Mouse (Mus musculus) myocyte (in vitro differentiated cells): ENCODE data around the gene Ly6f. TPM values are rescaled to one million over a fixed set of nuclear protein-coding genes. Genes with fewer than 3 reads are reported as not detected.
A peak's percentile ranks its signal among the peaks of the same experiment; 100 is the strongest.

Experiments used
- H3K27me3 ChIP-seq: one replicate; pipeline ENCODE4 v1.6.1; 2011; ENCODE audit not compliant: control insufficient read depth, insufficient read depth, insufficient read length
- H3K36me3 ChIP-seq: one replicate; pipeline ENCODE4 v1.6.1; 2011; ENCODE audit not compliant: control insufficient read depth, insufficient read depth
- H3K4me2 ChIP-seq: one replicate; pipeline ENCODE4 v1.6.1; 2011; ENCODE audit warnings: low read depth, control low read depth
- H3K4me3 ChIP-seq: one replicate; pipeline ENCODE4 v1.5.1; 2011; ENCODE audit warnings: mild to moderate bottlenecking, control low read depth, moderate library complexity
- H3K79me2 ChIP-seq: one replicate; pipeline ENCODE4 v1.6.1; 2011; ENCODE audit not compliant: control insufficient read depth, insufficient read depth
- H3ac ChIP-seq: one replicate; pipeline ENCODE4 v1.6.1; 2011; ENCODE audit not compliant: control insufficient read depth, insufficient read length
- CEBPB ChIP-seq: IDR thresholded peaks from 2 replicates; pipeline ENCODE4 v1.6.1; 2011; ENCODE audit warnings: mild to moderate bottlenecking, moderate library complexity; ENCODE audit not compliant: poor library complexity, insufficient read depth, severe bottlenecking
- E2F4 ChIP-seq: IDR thresholded peaks from one replicate; pipeline ENCODE4 v1.6.1; 2011; ENCODE audit warnings: mild to moderate bottlenecking, control low read depth, moderate library complexity; ENCODE audit not compliant: insufficient read depth
- MAX ChIP-seq: IDR thresholded peaks from one replicate; pipeline ENCODE4 v1.6.1; 2011; ENCODE audit warnings: low read depth, mild to moderate bottlenecking, control low read depth
- MYOD1 ChIP-seq, 3 experiments: IDR thresholded peaks; one replicate each; pipeline ENCODE4 v1.6.1; 2011; ENCODE audit warnings: control low read depth in 2 of 3, low read depth in 2 of 3, mild to moderate bottlenecking in 2 of 3, moderate library complexity in 1 of 3; ENCODE audit not compliant: insufficient read length in 2 of 3, control insufficient read depth in 1 of 3
- MYOG ChIP-seq, 3 experiments: IDR thresholded peaks; one replicate each; pipeline ENCODE4 v1.6.1; 2011; ENCODE audit warnings: control low read depth in 2 of 3, low read depth in 2 of 3, mild to moderate bottlenecking in 2 of 3; ENCODE audit not compliant: insufficient read length in 2 of 3, control insufficient read depth in 1 of 3, insufficient read depth in 1 of 3
- POLR2A ChIP-seq: IDR thresholded peaks from one replicate; pipeline ENCODE4 v1.6.1; 2011; ENCODE audit warnings: low read depth, mild to moderate bottlenecking, control low read depth, moderate library complexity; ENCODE audit not compliant: insufficient read length
- POLR2AphosphoS2 ChIP-seq: IDR thresholded peaks from one replicate; pipeline ENCODE4 v1.6.1; 2011; ENCODE audit warnings: low read depth, control low read depth; ENCODE audit not compliant: insufficient read length
- REST ChIP-seq: IDR thresholded peaks from one replicate; pipeline ENCODE4 v1.6.1; 2011; ENCODE audit warnings: mild to moderate bottlenecking, control low read depth, moderate library complexity; ENCODE audit not compliant: insufficient read depth, insufficient read length
- SRF ChIP-seq: IDR thresholded peaks from one replicate; pipeline ENCODE4 v1.6.1; 2011; ENCODE audit warnings: low read depth; ENCODE audit not compliant: control insufficient read depth, insufficient read length
- TCF12 ChIP-seq: IDR thresholded peaks from one replicate; pipeline ENCODE4 v1.6.1; 2011; ENCODE audit warnings: mild to moderate bottlenecking, control low read depth; ENCODE audit not compliant: poor library complexity, insufficient read depth, severe bottlenecking
- TCF3 ChIP-seq: IDR thresholded peaks from one replicate; pipeline ENCODE4 v1.6.1; 2011; ENCODE audit warnings: low read depth, control low read depth; ENCODE audit not compliant: insufficient read length
- USF1 ChIP-seq: IDR thresholded peaks from one replicate; pipeline ENCODE4 v1.6.1; 2011; ENCODE audit warnings: low read depth, mild to moderate bottlenecking, control low read depth, moderate library complexity
- polyA plus RNA-seq: library from polyadenylated mRNA; unstranded; fragments of >200 nt; fragmentation: generic; extraction: Trizol; gene quantifications from one replicate; pipeline ENCODE4 v1.2.1, GENCODE M21; 2012; ENCODE audit warnings: missing spikeins

Ly6f gene
- polyA plus RNA-seq, 1 experiment, result 0.64 TPM

DNA sequence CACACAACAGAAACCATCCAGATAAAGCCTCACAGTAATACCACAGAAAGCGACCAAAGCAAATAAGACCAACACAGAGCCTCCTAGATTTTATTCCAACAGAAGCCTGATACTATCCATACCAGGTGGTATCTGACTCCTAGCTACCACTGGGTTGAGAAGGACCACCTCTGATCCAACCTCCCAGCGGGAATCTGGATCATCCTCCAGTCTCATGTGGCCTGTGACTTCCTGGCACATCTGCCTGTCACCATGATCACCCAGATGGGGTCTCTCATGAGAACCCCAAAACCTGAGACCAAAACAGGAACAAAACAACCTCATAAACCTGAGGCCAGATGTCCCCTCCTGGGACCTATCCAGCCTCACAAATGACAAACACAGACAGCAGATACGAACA, 13.6 kb upstream of the Ly6f start:
- no peak overlapping the region for H3K4me3 ChIP-seq
- H3K4me2 ChIP-seq, result no peak overlapping the region
- no peaks in the 10 kb centered on the region for H3K27me3 ChIP-seq
- H3K36me3 ChIP-seq, result no peaks in the 10 kb centered on the region
- no peak for TF ChIP-seq REST
- no peak for TF ChIP-seq TCF3
- TF ChIP-seq CEBPB, result no peak
- TF ChIP-seq POLR2A, result no peak
- no peak for TF ChIP-seq USF1
- TF ChIP-seq SRF, result no peak
- no peak for TF ChIP-seq MYOD1 (IDR thresholded peaks at IDR 0.05; ENCODE audit: control insufficient read depth in 1 of 3, insufficient read length in 2 of 3, low read depth in 2 of 3)
- TF ChIP-seq E2F4, result no peak
- TF ChIP-seq TCF12, result no peak
- TF ChIP-seq POLR2AphosphoS2, result no peak
- TF ChIP-seq MAX, result no peak
- no peak for TF ChIP-seq MYOG (IDR thresholded peaks at IDR 0.05; ENCODE audit: control insufficient read depth in 1 of 3, insufficient read depth in 1 of 3, insufficient read length in 2 of 3, low read depth in 2 of 3)
- no peaks in the 10 kb centered on the region for H3K79me2 ChIP-seq
- H3ac ChIP-seq, result no peak overlapping the region

DNA sequence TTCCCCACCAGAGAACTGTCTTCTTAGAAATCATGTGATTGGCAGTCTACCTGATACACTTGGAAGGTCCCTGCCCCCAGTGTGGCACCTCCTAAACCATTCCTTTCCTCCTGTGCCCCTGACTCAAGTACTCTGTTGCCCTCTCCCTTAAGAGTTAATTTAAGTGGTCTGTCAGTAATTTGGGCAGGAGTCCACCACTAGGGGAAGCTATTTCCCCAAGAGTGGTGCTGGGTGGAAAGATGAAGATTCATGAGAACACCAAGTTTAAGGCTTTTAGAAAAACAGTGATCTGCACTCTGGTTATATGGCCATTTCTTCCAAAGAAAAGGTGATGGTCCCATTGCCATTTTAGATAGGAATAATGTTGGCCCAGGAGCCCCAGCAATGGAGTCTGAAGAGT, 2.4 kb upstream of the Ly6f start:
- H3K4me3 ChIP-seq, result no peak overlapping the region
- H3K79me2 ChIP-seq, result no peaks in the 10 kb centered on the region
- H3ac ChIP-seq, result no peak overlapping the region
- H3K36me3 ChIP-seq, result no peaks in the 10 kb centered on the region
- TF ChIP-seq SRF, result no peak
- no peak for TF ChIP-seq MYOG (IDR thresholded peaks at IDR 0.05; ENCODE audit: control insufficient read depth in 1 of 3, insufficient read depth in 1 of 3, insufficient read length in 2 of 3, low read depth in 2 of 3)
- TF ChIP-seq MAX, result no peak
- no peak for TF ChIP-seq TCF12
- TF ChIP-seq POLR2AphosphoS2, result no peak
- TF ChIP-seq E2F4, result no peak
- no peak for TF ChIP-seq REST
- no peak for TF ChIP-seq CEBPB
- TF ChIP-seq USF1, result no peak
- TF ChIP-seq TCF3, result no peak
- TF ChIP-seq MYOD1 (IDR thresholded peaks at IDR 0.05; ENCODE audit: control insufficient read depth in 1 of 3, insufficient read length in 2 of 3, low read depth in 2 of 3), result no peak
- no peak for TF ChIP-seq POLR2A
- no peaks in the 10 kb centered on the region for H3K27me3 ChIP-seq
- H3K4me2 ChIP-seq, result no peak overlapping the region

DNA sequence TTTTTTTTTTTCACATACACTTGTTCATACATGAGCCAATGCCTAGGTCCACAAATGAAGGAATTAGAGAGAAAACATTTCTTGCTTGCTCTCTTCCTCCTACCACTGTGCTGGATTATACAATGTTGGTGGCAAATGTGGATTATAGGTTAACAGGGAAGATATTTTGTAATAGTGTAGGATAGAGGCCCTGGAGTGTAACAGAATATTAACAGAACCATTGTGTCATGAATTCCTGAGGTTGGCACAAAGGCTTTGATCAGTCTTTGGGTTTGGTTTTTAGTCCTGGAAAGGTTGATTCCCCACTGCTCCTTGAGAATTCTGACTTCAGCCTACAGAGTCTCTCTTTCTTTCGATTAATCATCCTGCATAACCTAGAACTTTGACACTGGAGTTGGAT, 1.6 kb upstream of the Ly6f start:
- TF ChIP-seq MYOD1 (IDR thresholded peaks at IDR 0.05; ENCODE audit: control insufficient read depth in 1 of 3, insufficient read length in 2 of 3, low read depth in 2 of 3), result no peak
- no peak for TF ChIP-seq CEBPB
- no peak for TF ChIP-seq TCF12
- no peak for TF ChIP-seq REST
- no peak for TF ChIP-seq POLR2AphosphoS2
- TF ChIP-seq POLR2A, result no peak
- no peak for TF ChIP-seq SRF
- TF ChIP-seq E2F4, result no peak
- no peak for TF ChIP-seq MYOG (IDR thresholded peaks at IDR 0.05; ENCODE audit: control insufficient read depth in 1 of 3, insufficient read depth in 1 of 3, insufficient read length in 2 of 3, low read depth in 2 of 3)
- TF ChIP-seq TCF3, result no peak
- no peak for TF ChIP-seq MAX
- Histone ChIP-seq H3K4me2 (no peak overlapping the region), H3K36me3 (no peaks in the 10 kb centered on the region)

DNA sequence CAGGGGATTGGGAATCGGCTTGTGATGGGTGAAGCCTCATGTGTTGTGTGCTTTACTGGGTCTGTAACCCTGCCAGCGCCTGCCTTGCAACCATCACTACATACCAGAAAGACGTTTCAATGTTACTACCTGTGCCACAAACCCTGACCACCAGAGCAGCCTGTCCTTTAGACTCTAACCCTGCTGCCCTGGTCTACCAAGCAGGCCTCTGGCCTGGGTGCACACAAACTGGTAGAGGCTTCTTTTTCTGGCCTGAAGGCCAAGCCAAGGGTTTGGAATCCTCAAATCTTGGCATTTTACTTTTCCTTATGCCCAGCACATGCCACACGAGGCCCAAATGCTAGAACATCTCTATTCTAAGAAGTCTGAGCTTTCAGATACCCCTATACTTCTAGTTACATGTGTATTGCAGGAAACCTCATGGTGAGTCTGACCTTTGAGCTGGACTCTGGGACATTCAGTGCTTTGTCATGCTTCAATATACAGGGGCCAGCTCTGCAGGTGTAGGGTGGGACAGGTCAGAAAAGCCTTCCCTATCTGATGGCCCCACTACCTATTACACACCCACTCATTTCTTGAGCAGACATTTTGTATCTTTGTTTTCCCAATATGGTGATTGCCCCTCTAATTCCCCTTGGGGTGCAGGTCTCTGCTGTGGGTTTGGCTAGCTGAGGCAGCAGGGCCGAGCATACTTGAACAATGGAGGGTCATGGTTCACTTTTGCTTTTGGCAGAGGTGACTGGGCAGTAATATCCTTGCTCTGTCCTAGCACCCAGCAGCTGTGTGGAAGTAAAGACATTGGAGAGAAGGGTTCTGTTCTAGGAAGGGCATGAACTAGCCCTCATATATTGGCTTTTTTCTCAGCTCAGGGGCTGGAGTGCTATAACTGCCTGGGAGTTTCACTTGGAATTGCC, 952 bp downstream of the Ly6f start:
- TF ChIP-seq MAX (no peak), MYOD1 (IDR thresholded peaks at IDR 0.05; ENCODE audit: control insufficient read depth in 1 of 3, insufficient read length in 2 of 3, low read depth in 2 of 3) (no peak), E2F4 (no peak), TCF12 (no peak), CEBPB (no peak), POLR2AphosphoS2 (no peak), SRF (no peak), MYOG (IDR thresholded peaks at IDR 0.05; ENCODE audit: control insufficient read depth in 1 of 3, insufficient read depth in 1 of 3, insufficient read length in 2 of 3, low read depth in 2 of 3) (no peak), REST (no peak), TCF3 (no peak), USF1 (no peak)
- Histone ChIP-seq H3K4me3 (no peak overlapping the region), H3K36me3 (no peaks in the 10 kb centered on the region), H3K4me2 (peak overlapping the region; percentile 57), H3ac (no peak overlapping the region), H3K27me3 (no peaks in the 10 kb centered on the region), H3K79me2 (no peaks in the 10 kb centered on the region)

More for the DNA sequence above, 1.6 kb upstream of the Ly6f start:
- H3K79me2 ChIP-seq, result no peaks in the 10 kb centered on the region
- no peaks in the 10 kb centered on the region for H3K27me3 ChIP-seq
- H3ac ChIP-seq, result no peak overlapping the region
- no peak overlapping the region for H3K4me3 ChIP-seq
